Mouse (Mus musculus): ENCODE data around the gene Smarca1. TPM values are rescaled to one million over a fixed set of nuclear protein-coding genes. Genes with fewer than 3 reads are reported as not detected.

The Smarca1 gene
- polyA plus RNA-seq, 1 experiment from 2014 or later: 1.3 TPM

DNA sequence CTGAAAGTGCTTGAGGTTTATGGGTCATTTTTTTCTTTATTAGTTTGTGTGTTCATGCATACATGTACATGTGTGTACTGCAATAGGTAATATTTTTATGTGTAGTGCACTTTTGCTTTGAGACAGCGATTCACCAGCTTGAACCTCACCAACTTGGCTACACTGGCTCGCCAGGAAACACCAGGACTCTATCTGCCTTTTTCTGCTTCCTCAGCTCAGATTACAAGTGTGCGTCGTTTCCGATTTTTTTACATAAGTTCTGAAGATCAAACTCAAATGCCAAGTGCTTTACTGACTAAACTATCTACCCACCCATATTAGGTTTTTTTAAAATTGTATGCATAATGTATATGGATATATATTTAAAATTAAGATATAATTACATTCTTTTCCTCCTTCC is 27.8 kb upstream of the Smarca1 start:
- Histone ChIP-seq H3K36me3 (replicated peaks; ENCODE audit: insufficient read depth, low read length) (no peaks in the 10 kb centered on the region; the same call in 1 of the 2 replicates), H3K4me1 (ENCODE audit: insufficient read depth) (no peaks in the 10 kb centered on the region), H3K4me3 (ENCODE audit: low read depth, low read length) (no peak overlapping the region), H3K27ac (ENCODE audit: low read depth) (no peak overlapping the region), H3K27me3 (ENCODE audit: insufficient read depth, low read length) (no peaks in the 10 kb centered on the region), H3K9me3 (ENCODE audit: low read length) (no peaks in the 10 kb centered on the region), H3K9ac (replicated peaks) (no peak overlapping the region), H3K4me2 (ENCODE audit: low read depth, low read length) (no peak overlapping the region)
- 71% methylated on average over 5 of the region's 5 CpGs for WGBS (ENCODE audit: insufficient replicate concordance)
- no peak for DNase-seq
- no peak for ATAC-seq
- no peak for TF ChIP-seq CTCF (IDR thresholded peaks at IDR 0.05; ENCODE audit: low read depth)
- TF ChIP-seq EP300 (IDR thresholded peaks at IDR 0.05; ENCODE audit: low read depth): no peak

DNA sequence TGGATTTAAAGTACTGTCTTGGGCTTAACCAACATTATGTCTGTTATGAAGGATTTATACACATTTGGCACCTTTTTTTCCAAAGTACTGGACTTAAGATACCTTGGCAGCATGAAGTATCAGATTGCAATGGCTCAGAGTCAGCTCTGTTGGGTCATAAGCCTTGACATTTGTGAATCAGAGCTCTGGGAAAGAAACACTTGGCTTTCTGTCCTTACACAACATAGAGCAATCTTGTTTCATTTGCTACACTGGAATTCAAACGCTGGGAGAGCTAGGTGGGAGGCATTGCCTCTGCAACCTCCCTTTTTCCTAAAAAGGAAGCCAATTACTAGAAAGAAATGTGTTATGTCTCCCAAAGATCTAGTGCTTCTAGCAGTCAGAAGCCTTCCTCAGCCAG is 24.1 kb upstream of the Smarca1 start:
- no peak for ATAC-seq
- no peak overlapping the region for H3K4me3 ChIP-seq (ENCODE audit: low read depth, low read length)
- H3K9ac ChIP-seq (replicated peaks): no peak overlapping the region
- H3K9me3 ChIP-seq (ENCODE audit: low read length): no peaks in the 10 kb centered on the region
- no peaks in the 10 kb centered on the region for H3K27me3 ChIP-seq (ENCODE audit: insufficient read depth, low read length)
- no peak overlapping the region for H3K27ac ChIP-seq (ENCODE audit: low read depth)
- no peak for DNase-seq
- H3K4me2 ChIP-seq (ENCODE audit: low read depth, low read length): no peak overlapping the region
- TF ChIP-seq EP300 (IDR thresholded peaks at IDR 0.05; ENCODE audit: low read depth) (no peak), CTCF (IDR thresholded peaks at IDR 0.05; ENCODE audit: low read depth) (no peak)
- 71% methylated on average over 1 of the region's 1 CpGs for WGBS (ENCODE audit: insufficient replicate concordance)
- no peaks in the 10 kb centered on the region; the same call in 1 of the 2 replicates for H3K36me3 ChIP-seq (replicated peaks; ENCODE audit: insufficient read depth, low read length)
- no peaks in the 10 kb centered on the region for H3K4me1 ChIP-seq (ENCODE audit: insufficient read depth)

DNA sequence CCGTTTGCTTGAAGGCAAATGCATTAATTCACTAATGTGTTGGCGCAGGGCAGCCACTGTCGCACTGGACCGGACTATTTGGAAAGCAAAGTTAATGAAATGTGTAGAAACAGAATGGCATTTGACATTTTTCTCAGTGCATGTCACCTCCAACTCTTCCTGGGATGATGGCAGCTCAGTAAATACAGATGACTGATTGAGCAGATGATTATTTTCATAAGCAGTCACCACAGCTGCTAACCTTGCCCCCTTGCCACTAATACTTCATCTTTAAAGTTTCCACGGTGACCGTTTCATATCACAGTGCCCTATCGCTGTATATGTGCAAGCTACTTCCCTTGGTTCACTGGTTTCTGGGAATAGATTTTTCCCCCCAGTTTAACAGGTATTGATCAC is 20.8 kb upstream of the Smarca1 start:
- Histone ChIP-seq H3K4me2 (ENCODE audit: low read depth, low read length) (peak overlapping the region; percentile 73), H3K9ac (replicated peaks) (no peak overlapping the region)
- DNase-seq: no peak

DNA sequence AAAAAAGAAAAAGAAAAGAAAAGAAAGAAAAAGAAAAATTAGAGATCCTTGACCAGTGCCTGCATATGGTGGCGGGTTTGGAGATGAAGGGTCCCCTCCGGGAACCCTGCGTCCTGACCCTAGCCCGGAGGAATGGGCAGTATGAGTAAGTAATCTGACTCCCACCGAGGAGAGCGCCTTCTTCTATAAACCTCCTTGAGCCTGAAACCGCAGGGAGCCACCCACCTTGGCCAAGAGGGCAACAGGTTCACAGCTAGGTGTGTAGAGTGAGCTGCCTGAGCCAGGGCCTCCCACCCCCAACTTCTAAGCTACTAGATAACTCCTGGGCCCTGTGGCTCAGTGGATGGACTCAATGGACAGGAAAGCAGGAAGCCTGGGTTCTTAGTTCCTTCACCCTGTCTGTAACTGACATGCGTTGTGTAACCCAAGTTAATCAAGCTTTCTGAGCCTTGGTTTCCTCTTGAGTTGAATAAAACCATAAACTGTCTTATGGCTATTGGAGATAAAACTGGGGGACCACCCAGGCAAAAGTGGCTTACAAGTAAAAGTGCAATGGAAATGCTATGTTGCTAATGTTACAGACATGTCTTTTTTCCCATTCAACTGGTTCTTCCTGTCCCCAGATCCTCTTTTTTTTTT is 20.2 kb upstream of the Smarca1 start:
- 25% methylated on average over 8 of the region's 8 CpGs for WGBS (ENCODE audit: insufficient replicate concordance)
- Histone ChIP-seq H3K27me3 (ENCODE audit: insufficient read depth, low read length) (no peaks in the 10 kb centered on the region), H3K4me3 (ENCODE audit: low read depth, low read length) (peak overlapping the region; percentile 71), H3K4me2 (ENCODE audit: low read depth, low read length) (peak overlapping the region; percentile 73), H3K36me3 (replicated peaks; ENCODE audit: insufficient read depth, low read length) (no peaks in the 10 kb centered on the region), H3K9me3 (ENCODE audit: low read length) (no peaks in the 10 kb centered on the region), H3K9ac (replicated peaks) (peak overlapping the region; percentile 71), H3K4me1 (ENCODE audit: insufficient read depth) (no peaks in the 10 kb centered on the region), H3K27ac (ENCODE audit: low read depth) (peak overlapping the region; percentile 44; the same call in 1 of the 2 replicates)
- ATAC-seq: peak; percentile 19; the same call in 1 of the 2 replicates
- TF ChIP-seq EP300 (IDR thresholded peaks at IDR 0.05; ENCODE audit: low read depth): no peak
- no peak for TF ChIP-seq CTCF (IDR thresholded peaks at IDR 0.05; ENCODE audit: low read depth)
- DNase-seq: peak; percentile 15

More for the DNA sequence above, 20.8 kb upstream of the Smarca1 start:
- Histone ChIP-seq H3K36me3 (replicated peaks; ENCODE audit: insufficient read depth, low read length) (no peaks in the 10 kb centered on the region), H3K27me3 (ENCODE audit: insufficient read depth, low read length) (no peaks in the 10 kb centered on the region), H3K4me1 (ENCODE audit: insufficient read depth) (no peaks in the 10 kb centered on the region), H3K4me3 (ENCODE audit: low read depth, low read length) (no peak overlapping the region), H3K9me3 (ENCODE audit: low read length) (no peaks in the 10 kb centered on the region), H3K27ac (ENCODE audit: low read depth) (no peak overlapping the region)
- 50% methylated on average over 7 of the region's 7 CpGs for WGBS (ENCODE audit: insufficient replicate concordance)
- ATAC-seq: no peak
- TF ChIP-seq EP300 (IDR thresholded peaks at IDR 0.05; ENCODE audit: low read depth) (no peak), CTCF (IDR thresholded peaks at IDR 0.05; ENCODE audit: low read depth) (no peak)

DNA sequence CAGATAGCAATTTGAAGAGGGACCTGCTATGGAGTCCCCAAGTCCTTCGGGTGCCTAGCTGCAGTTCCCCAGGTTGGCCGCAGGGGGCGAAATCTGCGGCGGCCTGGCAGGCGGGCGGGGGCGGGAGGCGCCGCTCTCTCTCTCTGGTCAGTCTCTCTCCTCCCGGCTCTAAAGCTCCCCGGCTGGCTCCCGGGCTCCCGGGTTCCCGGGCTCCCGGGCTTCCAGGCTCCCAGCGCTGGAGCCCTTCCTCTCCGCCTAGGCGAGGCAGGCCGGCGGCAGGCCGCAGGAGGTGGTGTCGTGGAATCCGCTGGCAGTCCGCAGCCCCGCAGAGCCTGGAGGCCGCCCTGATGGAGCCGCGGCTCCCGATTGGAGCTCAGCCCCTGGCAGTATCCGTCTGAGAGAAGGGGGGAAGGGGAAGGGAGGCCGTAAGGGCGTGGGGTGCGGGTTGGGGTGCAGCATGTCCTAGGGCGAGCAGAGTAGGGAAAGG is 19.6 kb upstream of the Smarca1 start, which contains the start of gene Ocrl:
Gene Ocrl, plus strand, starts transcription at position 82 of the 487 bp plus-strand sequence.
- Histone ChIP-seq H3K4me1 (ENCODE audit: insufficient read depth) (no peaks in the 10 kb centered on the region), H3K4me2 (ENCODE audit: low read depth, low read length) (peak within 1 kb of the TSS; percentile 73), H3K9ac (replicated peaks) (peak within 1 kb of the TSS; percentile 71), H3K27ac (ENCODE audit: low read depth) (peak within 1 kb of the TSS; percentile 60; the same call in 1 of the 2 replicates), H3K9me3 (ENCODE audit: low read length) (no peaks in the 10 kb centered on the region), H3K36me3 (replicated peaks; ENCODE audit: insufficient read depth, low read length) (no peaks in the 10 kb centered on the region), H3K4me3 (ENCODE audit: low read depth, low read length) (peak within 1 kb of the TSS; percentile 71), H3K27me3 (ENCODE audit: insufficient read depth, low read length) (no peaks in the 10 kb centered on the region)
- DNase-seq (peak; percentile 75), ATAC-seq (peak; percentile 89)
- 11% methylated on average over 35 of the region's 35 CpGs for WGBS (ENCODE audit: insufficient replicate concordance)
- TF ChIP-seq EP300 (IDR thresholded peaks at IDR 0.05; ENCODE audit: low read depth) (no peak), CTCF (IDR thresholded peaks at IDR 0.05; ENCODE audit: low read depth) (peak; percentile 80)

DNA sequence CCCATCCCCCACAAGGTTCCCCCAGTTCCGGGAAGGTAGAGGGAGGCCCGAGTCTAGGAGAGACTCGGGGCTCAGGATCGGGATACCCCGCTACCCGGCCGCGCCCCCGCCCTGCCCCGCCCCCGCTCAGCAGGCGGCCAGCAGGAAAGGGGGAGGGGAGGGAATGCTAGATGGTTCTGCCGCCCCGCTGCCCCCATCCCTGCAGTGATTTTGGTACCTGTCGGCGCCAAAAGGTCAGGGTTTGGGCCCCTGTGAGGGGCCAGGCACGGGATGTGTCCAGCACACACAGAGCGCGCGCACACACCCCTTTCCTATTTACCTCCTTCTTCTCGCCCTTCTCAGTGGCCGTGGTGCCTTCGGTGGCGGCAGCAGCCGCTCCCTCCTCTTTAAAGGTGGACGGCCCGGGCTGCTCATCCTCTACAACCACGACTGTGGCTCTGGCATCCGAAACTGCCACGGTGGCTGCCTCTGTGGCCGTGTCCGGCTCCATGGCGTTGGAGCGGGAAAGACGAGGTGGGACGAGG is 805 bp downstream of the Smarca1 start:
- Histone ChIP-seq H3K4me1 (ENCODE audit: insufficient read depth) (no peaks in the 10 kb centered on the region), H3K9me3 (ENCODE audit: low read length) (no peaks in the 10 kb centered on the region), H3K27ac (ENCODE audit: low read depth) (no peak overlapping the region), H3K4me2 (ENCODE audit: low read depth, low read length) (peak overlapping the region; percentile 75), H3K27me3 (ENCODE audit: insufficient read depth, low read length) (0 out of 2 replicates have a peak, but pooled peaks cover 3% of the 10 kb centered on the region), H3K36me3 (replicated peaks; ENCODE audit: insufficient read depth, low read length) (no peaks in the 10 kb centered on the region), H3K4me3 (ENCODE audit: low read depth, low read length) (peak overlapping the region; percentile 49), H3K9ac (replicated peaks) (no peak overlapping the region; the same call in 1 of the 2 replicates)
- 16% methylated on average over 22 of the region's 36 CpGs for WGBS (ENCODE audit: insufficient replicate concordance)
- ATAC-seq (no peak), DNase-seq (peak; percentile 14)
- TF ChIP-seq CTCF (IDR thresholded peaks at IDR 0.05; ENCODE audit: low read depth) (no peak), EP300 (IDR thresholded peaks at IDR 0.05; ENCODE audit: low read depth) (no peak)

Data from liver, postnatal 0 days (tissue).